Mouse (Mus musculus) large intestine, adult 2 months (tissue): ENCODE results near the gene Fopnl. TPM values are rescaled to one million over a fixed set of nuclear protein-coding genes. Genes with fewer than 3 reads are reported as not detected.

ENCODE experiments used
- DNase-seq: peaks from one replicate; pipeline ENCODE4 v3.0.0-alpha.2; 2012; ENCODE audit warnings: low read depth, low spot score
- WGBS: fragments of 180-500 bp; shearing (Covaris S2); methylation state at CpG from one replicate; pipeline ENCODE4 v1.1.7; 2018; 5-methylcytosine and 5-hydroxymethylcytosine counted together
- polyA plus RNA-seq: library from polyadenylated mRNA; depleted of rRNA; stranded (reverse); fragments of >200 nt; gene quantifications from 2 replicates; pipeline ENCODE4 v1.2.3, GENCODE M21; 2012; rRNA removed

Fopnl gene
- polyA plus RNA-seq, result 34.5 and 35.6 TPM in 2 replicates

GRCm38 (mm10) chr16:14316884-14317876, at the start of gene Fopnl:
Fopnl (minus strand) TSS chr16:14317405.
- WGBS, result under 1% methylated on average over 51 of the region's 51 CpGs
- DNase-seq, result peak; percentile 90

- no peak for DNase-seq
- WGBS, result 96% methylated on average over 1 of the region's 1 CpGs
Observed at GRCm38 (mm10) chr16:14366017-14366416, 48.8 kb upstream of the Fopnl start.

GRCm38 (mm10) chr16:14365457-14365856, 48.3 kb upstream of the Fopnl start:
- DNase-seq, result no peak
- WGBS, result 61% methylated on average over 4 of the region's 4 CpGs

- no peak for DNase-seq
- 90% methylated on average over 6 of the region's 6 CpGs for WGBS
Observed at GRCm38 (mm10) chr16:14364066-14364465, 46.9 kb upstream of the Fopnl start.

- WGBS, result 55% methylated on average over 3 of the region's 3 CpGs
- no peak for DNase-seq
Observed at GRCm38 (mm10) chr16:14363496-14363895, 46.3 kb upstream of the Fopnl start.

GRCm38 (mm10) chr16:14362099-14362820, 45.1 kb upstream of the Fopnl start:
- no peak for DNase-seq
- WGBS, result 33% methylated on average over 7 of the region's 7 CpGs

- no peak for DNase-seq
- under 1% methylated on average over 63 of the region's 64 CpGs for WGBS
Observed at GRCm38 (mm10) chr16:14361362-14362098, 44.3 kb upstream of the Fopnl start, which contains the start of gene Abcc1. Abcc1 (plus strand) TSS chr16:14361558.

- WGBS, result 6% methylated on average over 7 of the region's 7 CpGs
- no peak for DNase-seq
Observed at GRCm38 (mm10) chr16:14360931-14361330, 43.7 kb upstream of the Fopnl start.

- WGBS, result 41% methylated on average over 1 of the region's 1 CpGs
- DNase-seq, result no peak
Observed at GRCm38 (mm10) chr16:14358531-14358930, 41.3 kb upstream of the Fopnl start.

- 74% methylated on average over 2 of the region's 2 CpGs for WGBS
- no peak for DNase-seq
Observed at GRCm38 (mm10) chr16:14357859-14358258, 40.7 kb upstream of the Fopnl start.

- 23% methylated on average over 5 of the region's 5 CpGs for WGBS
- DNase-seq, result no peak
Observed at GRCm38 (mm10) chr16:14352663-14353062, 35.5 kb upstream of the Fopnl start.

GRCm38 (mm10) chr16:14352234-14352633, 35.0 kb upstream of the Fopnl start:
- 65% methylated on average over 3 of the region's 3 CpGs for WGBS
- DNase-seq, result no peak

- DNase-seq, result no peak
Observed at GRCm38 (mm10) chr16:14351571-14351970, 34.4 kb upstream of the Fopnl start.

- DNase-seq, result no peak
- WGBS, result 73% methylated on average over 3 of the region's 3 CpGs
Observed at GRCm38 (mm10) chr16:14344967-14345366, 27.8 kb upstream of the Fopnl start.

- DNase-seq, result no peak
- 68% methylated on average over 1 of the region's 1 CpGs for WGBS
Observed at GRCm38 (mm10) chr16:14328156-14328555, 11.0 kb upstream of the Fopnl start.

GRCm38 (mm10) chr16:14320494-14320893, 3.3 kb upstream of the Fopnl start:
- DNase-seq, result no peak
- WGBS, result 44% methylated on average over 1 of the region's 1 CpGs

- no peak for DNase-seq
- WGBS, result 60% methylated on average over 3 of the region's 3 CpGs
Observed at GRCm38 (mm10) chr16:14319681-14320080, 2.5 kb upstream of the Fopnl start.

- WGBS, result 92% methylated on average over 7 of the region's 7 CpGs
- DNase-seq, result no peak
Observed at GRCm38 (mm10) chr16:14312914-14313313, 4.3 kb downstream of the Fopnl start.

GRCm38 (mm10) chr16:14311371-14311770, 5.8 kb downstream of the Fopnl start:
- no peak for DNase-seq
- WGBS, result 52% methylated on average over 6 of the region's 6 CpGs

- no peak for DNase-seq
- WGBS, result 74% methylated on average over 3 of the region's 3 CpGs
Observed at GRCm38 (mm10) chr16:14309833-14310232, 7.4 kb downstream of the Fopnl start.
